Mouse (Mus musculus) embryo, embryonic 10 days (tissue): ENCODE results near the gene Supt16.

Experiments
- DNase-seq: peaks from one replicate; pipeline ENCODE4 v3.0.0-alpha.2; 2015; ENCODE audit warnings: low spot score

The Supt16 gene

DNA sequence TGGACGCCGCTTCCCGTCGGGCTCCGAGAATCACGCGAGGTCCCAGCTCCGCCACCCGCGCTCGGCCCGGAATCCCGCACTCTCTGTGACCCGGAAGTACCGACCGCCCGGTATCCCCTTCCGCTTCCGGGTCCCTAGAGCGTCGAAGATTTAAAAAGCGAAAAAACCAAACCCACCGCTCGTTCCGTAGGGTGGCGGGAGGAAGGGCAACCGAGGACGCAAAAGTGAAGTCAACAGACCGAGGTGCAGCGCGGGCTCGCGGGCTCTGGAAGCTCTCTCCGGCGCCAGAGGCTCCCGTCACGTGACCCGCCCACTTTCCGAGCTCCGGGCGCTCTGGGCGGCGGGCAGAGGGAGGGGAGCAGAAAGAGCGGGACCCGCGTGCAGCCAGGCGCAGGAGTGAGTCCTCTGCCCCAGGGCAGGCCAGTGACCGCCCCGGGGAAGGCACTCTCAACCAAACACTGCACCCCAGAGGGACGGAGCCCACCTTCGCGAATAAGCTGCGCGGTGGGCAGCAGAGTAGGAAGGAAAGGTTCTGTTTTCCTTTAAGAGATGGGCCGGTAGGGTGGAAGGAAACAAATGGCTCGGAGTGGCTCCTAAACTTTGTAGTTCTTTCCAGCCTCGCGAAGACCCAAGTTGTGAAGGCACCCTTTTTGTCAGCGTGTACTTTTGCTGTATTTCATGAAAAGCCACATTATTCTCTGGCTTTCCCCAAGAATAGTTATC, at the start of gene Supt16:
Gene Supt16 (minus strand): TSS at position 261 of the 723 bp plus-strand sequence.
- peak; percentile 91 for DNase-seq

DNA sequence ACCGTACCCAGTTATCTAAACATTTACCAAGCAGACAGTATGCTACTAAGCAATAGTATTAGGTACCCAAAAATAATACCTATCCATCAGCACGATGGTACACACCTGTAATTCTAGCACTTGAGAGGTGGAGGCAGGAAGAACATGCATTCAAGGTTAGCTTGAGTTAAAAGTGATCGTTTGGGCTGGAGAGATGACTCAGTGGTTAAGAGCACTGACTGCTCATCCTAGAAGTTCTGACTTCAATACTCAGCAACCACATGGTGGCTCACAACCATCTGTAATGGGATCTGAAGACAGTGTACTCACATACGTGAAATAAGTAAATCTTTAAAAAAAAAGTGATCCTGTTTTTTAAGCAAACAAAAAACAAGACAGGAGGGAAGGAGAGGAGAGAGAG, 48.9 kb upstream of the Supt16 start:
- no peak for DNase-seq

DNA sequence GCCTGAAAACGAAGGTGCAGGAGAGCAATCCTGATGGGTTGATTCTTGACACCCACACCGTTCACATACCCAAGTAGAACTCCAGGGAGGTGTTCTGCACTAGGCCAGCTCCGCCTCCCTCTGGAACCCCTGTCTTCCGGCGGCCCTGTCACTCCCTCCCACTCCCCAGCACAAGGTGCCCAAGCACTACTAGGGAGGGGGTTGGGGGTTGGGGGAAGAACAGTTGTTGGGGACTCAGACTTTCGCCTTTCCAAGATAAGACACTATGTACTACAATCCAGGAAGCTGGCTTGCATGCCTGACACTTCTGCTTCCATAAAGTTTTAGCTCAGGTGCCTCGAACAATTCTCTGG, 47.5 kb upstream of the Supt16 start:
- no peak for DNase-seq

DNA sequence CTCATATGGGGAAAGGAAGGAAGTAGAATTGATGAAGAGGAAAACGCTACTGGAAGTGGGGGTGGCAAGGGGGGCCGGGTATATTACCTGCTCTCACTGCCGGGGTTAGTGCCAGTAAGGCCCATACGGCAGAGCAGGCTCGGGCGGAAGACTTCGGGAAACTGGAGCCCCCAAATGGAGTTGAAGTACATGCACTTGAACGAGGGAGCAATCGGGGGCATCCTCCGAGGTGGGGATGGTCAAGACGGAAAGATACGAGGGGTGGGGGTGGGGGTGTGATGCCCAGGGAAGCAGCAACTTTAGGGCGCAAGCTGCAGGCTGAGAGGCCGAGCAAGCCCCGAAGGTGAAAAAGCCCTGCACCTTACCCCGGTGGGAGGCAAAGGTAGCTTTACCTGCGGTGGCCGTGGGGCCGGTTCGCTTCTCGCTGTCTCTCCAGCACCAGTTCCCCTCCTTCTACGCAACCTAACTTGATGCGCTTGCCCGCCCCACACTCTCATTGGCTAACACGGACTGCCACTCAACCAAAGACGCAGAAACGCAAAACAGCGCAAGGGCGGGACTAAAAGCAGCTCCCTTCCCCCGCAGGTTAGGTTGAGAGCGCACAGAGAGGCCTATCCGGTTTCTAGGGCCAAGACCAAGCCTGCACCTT, 46.9 kb upstream of the Supt16 start:
- DNase-seq, result peak; percentile 99

DNA sequence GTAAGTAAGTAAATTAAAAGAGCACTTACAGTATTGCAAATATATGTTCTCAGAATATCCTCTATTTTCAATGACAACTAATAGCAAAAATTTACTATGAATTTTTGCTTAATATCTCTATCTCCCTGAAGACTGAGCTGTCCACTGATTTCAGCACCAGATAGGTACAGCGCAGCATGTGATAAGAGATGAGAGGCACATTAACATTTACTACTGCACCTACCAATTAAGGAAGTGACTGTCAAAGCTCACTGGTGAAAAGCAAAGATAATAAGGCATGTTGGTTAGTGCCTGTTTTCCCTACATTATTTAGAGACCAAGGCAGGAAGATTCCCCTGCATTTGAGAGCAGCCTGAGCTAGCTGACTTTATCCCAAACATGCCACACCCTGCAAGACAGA, 39.0 kb upstream of the Supt16 start:
- no peak for DNase-seq

DNA sequence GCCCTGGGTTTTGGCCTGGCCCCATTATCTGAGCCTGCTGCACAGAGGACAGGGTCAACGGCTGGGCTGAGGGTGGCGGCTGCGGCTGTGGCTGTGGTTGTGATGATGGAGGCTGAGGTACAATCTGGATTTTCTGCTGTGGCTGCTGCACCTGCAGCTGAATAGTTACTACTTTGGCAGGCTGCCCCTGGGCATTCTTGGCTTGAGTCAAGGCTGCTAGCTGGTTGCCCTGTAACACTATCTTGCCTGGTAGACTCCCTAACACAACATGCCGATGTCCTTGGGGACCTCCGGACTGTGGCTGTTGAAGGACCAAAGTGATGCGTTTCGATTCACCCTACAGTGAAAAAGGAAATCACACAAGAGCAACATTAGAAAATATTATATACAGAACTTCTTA, 37.9 kb upstream of the Supt16 start:
- DNase-seq, result no peak

DNA sequence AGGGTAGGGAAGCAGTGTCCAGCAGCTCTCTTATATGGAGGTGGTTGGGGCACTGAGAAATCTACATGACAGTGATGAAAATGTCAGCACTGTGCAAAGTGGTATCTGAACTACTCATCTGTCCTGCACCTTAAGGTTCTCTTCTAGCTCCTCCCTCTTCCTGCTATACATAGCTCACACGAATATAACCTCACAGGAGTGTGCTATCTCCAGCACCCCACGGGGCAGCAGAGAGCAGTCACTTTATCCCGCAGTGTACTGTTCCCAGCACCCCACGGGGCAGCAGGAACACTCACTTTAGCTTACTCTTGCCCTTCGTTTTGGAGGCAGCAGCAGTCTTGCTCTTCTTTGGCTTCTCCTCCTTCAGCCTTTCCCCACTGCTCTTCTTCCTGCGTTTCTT, 35.0 kb upstream of the Supt16 start:
- DNase-seq, result no peak

DNA sequence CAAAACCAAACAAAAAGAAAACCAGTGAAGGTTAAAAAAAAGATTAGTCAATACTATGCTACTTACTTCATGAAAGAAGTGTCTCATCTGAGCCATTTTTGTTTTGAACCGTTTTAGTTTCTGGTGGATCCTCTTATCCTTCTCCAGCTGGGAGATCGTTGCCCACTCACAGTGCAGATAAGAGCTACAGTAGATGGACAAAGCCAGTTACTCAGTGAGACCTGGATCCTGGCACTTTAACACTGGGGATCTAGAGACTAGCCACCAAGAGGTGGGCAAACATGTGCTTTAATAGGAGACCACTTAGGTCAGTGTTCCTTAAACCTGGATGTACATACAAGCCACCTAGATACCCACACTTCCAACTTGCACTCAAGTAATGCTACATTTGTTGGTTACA, 28.8 kb upstream of the Supt16 start:
- no peak for DNase-seq

DNA sequence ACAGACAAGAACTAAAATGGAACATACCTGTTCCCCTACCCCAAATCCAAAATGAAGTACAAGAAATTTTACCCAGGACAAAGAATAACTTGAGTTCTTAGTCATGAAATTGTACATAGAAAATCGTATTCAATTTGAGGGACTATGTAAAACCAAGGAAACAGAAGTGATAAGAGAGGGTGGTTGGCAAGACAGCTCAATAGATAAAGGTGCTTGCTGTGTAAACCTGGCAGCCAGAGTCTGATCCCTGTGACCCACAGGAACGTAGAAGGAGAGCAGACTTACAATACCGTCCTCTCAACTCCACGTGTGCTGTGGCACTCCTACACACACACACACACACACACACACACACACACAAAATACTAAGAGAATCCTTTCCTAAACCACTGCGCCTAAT, 20.0 kb upstream of the Supt16 start:
- DNase-seq, result no peak

DNA sequence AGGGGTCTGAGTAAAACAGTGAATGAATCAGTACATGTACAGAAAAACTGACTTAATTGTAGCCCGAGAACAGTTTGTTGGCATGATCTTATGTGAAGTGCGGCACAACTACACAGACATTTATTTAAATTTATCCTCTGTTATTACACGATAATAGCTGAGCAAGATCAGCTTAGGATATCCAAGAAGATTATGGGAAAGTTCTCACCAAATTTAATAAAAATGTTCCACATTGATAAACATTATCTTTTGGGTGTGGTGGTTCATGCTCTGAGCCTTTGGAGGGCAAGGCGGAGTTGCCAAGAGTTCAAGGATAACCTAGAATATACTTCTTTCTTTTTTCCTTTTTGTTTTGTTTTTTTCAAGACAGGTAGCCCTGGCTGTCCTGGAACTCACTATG, 2.2 kb upstream of the Supt16 start:
- no peak for DNase-seq

DNA sequence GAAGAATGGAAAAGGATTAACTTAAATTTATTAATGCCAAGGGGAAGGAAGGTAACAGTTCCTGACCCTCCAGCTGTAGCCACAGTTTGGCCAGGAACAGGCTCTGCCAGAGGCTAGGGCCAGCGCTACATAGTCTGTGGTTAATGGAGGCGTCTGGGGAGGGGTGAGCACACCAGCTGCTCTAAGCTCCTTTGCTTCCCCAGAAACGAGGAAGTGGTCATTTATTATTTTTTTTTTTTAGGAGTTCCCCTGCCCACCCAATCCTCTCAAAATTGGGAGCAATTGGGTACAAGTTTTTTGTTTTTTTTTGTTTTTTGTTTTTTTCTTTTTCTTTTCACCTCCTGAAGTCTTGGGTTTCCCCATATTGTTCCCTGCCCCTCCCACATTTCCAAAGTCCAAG, 925 bp upstream of the Supt16 start:
- DNase-seq, result no peak

DNA sequence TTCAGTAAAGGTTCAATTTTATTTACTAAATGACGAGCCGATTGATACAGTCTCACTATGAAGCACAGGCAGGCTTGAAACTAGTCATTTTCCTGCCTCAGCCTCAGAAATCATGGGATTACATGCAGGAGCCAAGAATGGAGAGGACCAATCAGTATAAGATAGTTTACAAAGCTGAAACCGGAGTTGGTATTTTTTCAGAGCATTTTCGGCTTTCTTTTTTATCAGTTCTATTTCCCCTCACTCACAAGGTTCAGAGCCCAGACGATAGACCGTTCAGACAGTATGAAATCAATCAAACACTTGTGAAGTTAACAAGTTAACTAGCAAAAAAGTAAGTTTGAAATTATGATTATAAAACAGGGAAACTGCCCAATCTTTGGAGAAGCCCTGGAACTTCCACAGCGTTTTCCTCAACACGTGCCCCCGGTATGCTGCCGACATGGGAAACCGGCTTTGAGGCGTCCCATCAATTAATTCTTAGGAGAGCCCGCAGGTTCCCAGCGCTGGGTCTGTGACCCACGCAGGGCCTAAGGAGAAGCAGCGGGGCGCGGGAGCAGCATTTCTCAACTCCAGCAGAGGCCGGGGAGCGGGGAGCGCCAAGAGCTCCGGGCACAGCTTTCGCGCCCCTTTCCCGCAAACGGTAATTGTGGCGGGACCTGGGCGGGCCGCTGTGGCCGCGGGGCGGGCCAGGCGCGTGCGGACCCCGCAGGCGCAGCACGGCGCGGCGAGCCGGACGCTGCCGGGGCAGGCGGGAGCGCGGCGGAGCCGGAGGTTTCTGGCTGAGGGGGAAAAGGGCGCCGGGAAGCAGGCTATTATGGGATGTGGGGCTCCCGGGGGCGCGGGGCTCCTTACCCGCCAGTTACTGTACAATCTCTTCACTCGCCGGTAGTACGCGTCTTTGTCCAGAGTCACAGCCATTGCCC, 723 bp downstream of the Supt16 start:
- DNase-seq, result peak; percentile 27

DNA sequence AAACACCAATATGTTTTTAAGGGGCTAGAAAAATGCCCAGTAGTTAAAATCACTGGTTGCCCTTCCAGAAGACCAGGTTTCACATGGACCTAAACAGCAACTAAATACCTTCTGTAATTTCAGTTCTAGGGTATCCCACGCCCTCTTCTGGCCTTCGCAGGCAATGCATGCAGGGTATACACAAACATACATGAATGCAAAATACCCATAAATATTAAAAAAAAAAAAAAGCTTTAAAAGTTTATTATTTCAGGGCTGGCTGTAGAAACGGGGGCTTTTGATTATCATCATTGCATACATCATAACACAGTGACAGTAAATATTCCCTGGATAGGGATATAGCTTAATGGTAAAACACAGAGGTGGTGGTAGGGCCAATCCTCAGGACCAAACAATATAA, 1.5 kb downstream of the Supt16 start:
- peak; percentile 78 for DNase-seq

DNA sequence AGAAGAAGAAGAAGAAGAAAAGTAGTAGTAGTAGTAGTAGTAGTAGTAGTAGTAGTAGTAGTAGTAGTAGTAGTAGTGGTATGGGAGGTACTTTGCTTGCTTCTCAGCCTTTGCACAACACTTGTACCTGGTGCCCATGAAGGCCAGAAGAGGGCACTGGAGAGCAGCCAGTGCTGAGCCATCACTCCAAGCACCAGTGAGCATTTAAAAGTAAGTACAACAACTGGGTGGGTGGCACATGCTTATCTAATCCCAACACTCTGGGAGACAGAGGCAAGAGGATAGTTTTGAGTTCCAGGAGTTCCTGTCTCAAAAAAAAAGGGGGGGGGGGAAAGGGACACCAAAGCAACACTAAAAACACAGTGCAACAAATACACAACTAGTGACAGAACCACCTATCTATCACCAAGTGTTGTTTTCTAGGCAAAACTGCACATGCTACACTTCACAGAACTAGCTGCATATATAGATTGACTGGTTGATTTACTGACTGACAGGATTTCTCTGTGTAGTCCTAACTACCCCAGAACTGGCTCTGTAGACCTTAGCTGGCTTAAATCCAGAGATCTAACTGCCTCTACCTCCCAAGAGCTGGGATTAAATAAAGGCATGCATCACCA, 6.4 kb downstream of the Supt16 start:
- DNase-seq, result peak; percentile 67

DNA sequence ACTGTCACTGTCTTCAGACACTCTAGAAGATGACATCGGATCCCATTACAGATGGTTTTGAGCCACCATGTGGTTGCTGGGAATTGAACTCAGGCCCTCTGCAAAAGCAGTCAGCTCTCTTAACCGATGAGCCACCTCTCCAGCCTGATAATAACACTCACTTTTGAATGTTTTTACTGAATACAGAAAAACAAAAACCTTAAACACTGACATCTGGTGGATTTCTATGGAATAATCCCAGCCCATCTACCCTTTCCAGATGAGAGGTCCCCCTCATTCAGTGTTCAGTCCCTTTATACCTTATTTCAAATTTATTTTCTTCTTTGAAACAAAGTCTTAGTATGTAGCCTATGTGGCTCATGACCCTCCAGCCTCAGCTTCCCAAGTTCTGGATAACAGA, 7.7 kb downstream of the Supt16 start:
- DNase-seq, result no peak

DNA sequence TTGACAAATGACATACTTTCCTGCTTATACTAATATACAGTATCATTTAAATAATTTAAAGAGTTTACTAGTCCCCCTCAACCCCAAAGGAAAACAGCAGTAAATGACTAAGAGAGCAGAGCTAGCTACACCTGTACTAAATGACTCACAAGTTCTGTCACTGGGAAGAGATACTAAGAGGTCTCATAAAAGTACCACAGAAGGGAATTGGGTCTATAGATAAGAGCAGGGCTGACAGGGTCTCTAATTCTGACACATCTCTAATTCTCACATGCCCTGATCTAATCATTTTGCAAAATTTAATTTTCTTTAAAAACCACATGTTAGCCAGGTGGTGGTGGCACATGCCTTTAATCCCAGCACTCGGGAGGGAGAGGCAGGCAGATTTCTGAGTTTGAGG, 8.4 kb downstream of the Supt16 start:
- DNase-seq, result no peak

DNA sequence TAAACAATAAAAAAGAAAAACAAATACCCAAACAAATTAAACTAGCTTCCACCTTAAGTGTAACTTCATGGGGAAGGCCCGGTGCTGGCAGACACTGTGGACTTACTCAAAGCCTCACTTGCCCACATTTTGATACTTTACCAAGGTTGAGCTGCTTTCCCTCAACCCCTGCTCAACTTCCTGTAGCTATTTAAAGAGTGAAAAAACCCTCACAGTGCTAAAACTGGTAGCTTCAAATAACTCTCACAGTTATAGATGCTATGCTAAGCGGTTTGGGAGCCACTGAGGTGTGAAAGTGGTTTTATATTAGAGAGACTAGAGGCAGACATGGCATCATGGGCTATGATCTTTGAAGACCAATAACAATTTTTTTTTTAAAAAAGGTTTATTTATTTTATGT, 30.6 kb downstream of the Supt16 start:
- DNase-seq, result no peak

DNA sequence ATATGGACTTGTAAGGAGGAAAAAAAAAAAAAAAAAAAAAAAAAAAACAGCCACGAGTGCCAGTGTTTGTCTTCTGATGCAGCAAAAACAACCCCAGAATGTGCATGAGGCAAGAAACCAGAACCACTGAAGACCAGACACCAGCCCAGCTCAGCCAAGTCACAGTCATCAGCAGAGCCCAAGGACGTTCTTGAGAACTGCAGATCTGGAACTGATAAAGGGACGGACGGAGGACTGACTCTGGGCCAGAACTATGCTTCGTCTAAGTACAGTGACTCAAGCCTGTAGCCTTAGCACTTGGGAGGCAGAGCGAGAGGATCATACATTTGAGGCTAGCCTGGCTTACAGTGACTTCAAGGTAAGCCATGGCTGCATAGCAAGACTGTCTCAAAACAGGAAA, 36.3 kb downstream of the Supt16 start:
- DNase-seq, result no peak

DNA sequence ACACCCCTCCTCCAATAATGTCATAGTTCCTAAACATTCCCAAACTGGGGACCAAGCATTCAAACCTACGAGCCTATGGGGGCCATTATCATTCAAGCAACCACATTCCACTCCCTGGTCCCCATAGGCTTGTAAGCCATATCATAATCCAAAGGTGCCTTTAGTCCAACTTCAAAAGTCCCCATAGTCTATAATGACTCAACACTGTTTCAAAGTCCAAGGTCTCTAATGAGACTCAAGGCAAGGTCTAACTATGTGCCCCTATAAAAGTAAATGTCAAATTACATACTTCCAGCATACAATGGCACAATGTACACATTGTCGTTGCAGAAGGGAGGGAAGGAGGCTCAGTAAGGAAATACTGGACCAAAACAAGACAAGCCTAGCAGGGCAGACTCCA, 42.2 kb downstream of the Supt16 start:
- DNase-seq, result no peak

DNA sequence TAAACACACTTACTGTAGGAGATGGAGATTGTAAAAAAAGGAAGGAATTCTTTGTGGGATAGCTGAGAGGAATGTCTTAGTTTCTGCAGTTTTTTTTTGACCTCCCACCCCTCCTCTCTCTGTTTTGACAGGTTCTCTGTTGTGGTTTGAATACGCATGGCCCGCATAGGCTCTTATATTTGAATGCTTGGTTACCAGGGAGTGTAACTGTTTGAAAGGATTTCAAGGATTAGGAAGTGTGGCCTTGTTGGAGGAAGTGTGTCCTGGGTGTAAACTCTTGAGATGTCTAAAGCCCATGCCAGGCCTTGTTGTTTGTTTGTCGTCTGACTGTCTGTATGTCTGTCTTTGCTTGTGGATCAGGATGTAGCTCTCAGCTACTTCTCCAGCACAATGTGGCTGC, 44.6 kb downstream of the Supt16 start:
- DNase-seq, result no peak

DNA sequence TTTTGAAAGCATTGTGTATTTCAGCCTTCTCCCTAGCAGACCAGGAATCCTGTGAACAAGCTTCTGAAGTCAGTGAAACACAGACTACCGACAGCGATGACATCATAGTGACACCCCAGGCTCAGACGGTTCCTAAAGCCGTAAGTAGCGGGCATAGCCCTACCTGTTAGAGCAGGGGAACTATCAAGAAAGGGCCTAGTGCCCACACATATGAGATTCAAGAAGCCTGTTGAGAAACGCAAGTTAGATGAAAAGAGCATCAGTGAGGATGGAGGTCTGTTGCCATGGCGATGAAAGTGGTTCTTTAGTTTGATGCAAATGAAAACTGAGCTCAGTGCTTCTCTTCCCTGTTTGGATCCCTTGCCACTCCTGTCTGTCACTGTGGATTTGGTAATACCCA, 45.0 kb downstream of the Supt16 start:
- peak; percentile 34 for DNase-seq

DNA sequence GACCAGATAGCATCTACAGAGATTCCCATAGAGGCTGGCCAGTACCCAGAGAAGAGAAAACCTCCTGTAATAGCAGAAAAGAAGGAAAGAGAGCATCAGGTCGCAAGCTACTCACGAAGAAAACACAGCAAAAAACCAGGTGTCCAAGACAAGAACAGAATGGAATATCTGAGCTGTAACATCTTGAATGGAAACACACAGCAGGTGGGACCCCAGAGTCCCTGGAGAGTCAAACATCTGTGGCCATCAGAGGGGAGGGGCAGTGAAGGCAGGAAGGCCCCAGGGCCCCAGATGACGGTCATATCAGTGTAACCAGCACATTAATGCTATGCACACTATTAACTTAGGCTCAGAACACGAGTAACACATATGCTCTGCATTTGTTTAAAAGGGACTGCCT, 47.3 kb downstream of the Supt16 start:
- no peak for DNase-seq

DNA sequence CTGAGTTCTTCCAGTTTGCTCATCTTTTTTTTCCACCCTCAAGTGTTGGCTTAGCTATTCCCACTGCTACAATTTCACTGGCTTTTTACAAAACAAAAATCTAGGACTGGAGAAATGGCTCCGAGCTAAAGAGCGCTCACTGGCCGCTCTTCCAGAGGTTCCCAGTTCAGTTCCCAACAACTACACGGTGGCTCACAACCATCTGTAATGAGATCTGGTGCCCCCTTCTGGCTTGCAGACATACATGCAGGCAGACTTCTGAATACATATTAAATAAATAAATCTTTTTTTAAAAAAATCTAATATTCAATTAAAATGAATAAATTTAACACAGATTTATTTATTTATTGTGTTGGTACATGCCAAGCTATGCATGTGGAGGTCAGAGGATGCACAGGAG, 50.7 kb downstream of the Supt16 start:
- DNase-seq, result peak; percentile 39
